Mouse (Mus musculus): ENCODE measurements at regions not wholly inside any gene's neighbourhood (a gene's known extent, or its start where the extent isn't known, plus 50 kb on each side); places are given as distances from the start of the nearest gene placed in this dataset.

GRCm38 (mm10) chr1:148901319-148902033, 1059.6 kb downstream of the Pla2g4a start:
- H3K4me1 ChIP-seq (ENCODE audit: control insufficient read depth, insufficient read depth, low read length) = no peaks in the 10 kb centered on the region
- H3K4me3 ChIP-seq (replicated peaks; ENCODE audit: low read length) = no peak overlapping the region
- no peaks in the 10 kb centered on the region for H3K9me3 ChIP-seq (ENCODE audit: control insufficient read depth, low read length)
- ATAC-seq (ENCODE audit: low FRiP score, low read depth) = no peak
- TF ChIP-seq POLR2A (IDR thresholded peaks at IDR 0.05; ENCODE audit: borderline replicate concordance, extremely low read depth, insufficient read depth, insufficient read length) = no peak
- 90% methylated on average over 2 of the region's 2 CpGs for WGBS
- H3K27ac ChIP-seq (replicated peaks; ENCODE audit: low read depth, low read length) = no peak overlapping the region
- DNase-seq (ENCODE audit: low spot score) = no peak
- H3K9ac ChIP-seq (ENCODE audit: low read depth, low read length, severe bottlenecking) = no peak overlapping the region
- H3K27me3 ChIP-seq (ENCODE audit: control insufficient read depth, insufficient read depth, low read length) = no peaks in the 10 kb centered on the region
- H3K4me2 ChIP-seq (replicated peaks; ENCODE audit: low read depth, low read length, severe bottlenecking) = no peak overlapping the region
- H3K36me3 ChIP-seq (ENCODE audit: control insufficient read depth, insufficient read depth, low read length) = no peaks in the 10 kb centered on the region

GRCm38 (mm10) chr1:148870788-148871187, 1090.3 kb downstream of the Pla2g4a start:
- no peak for TF ChIP-seq POLR2A (IDR thresholded peaks at IDR 0.05; ENCODE audit: borderline replicate concordance, extremely low read depth, insufficient read depth, insufficient read length)
- H3K9me3 ChIP-seq (ENCODE audit: control insufficient read depth, low read length) = no peaks in the 10 kb centered on the region

GRCm38 (mm10) chr1:148863582-148863981, 1097.5 kb downstream of the Pla2g4a start:
- TF ChIP-seq POLR2A (IDR thresholded peaks at IDR 0.05; ENCODE audit: borderline replicate concordance, extremely low read depth, insufficient read depth, insufficient read length) = no peak
- Histone ChIP-seq H3K9ac (ENCODE audit: low read depth, low read length, severe bottlenecking) (no peak overlapping the region), H3K36me3 (ENCODE audit: control insufficient read depth, insufficient read depth, low read length) (no peaks in the 10 kb centered on the region), H3K4me2 (replicated peaks; ENCODE audit: low read depth, low read length, severe bottlenecking) (no peak overlapping the region), H3K4me1 (ENCODE audit: control insufficient read depth, insufficient read depth, low read length) (no peaks in the 10 kb centered on the region), H3K27me3 (ENCODE audit: control insufficient read depth, insufficient read depth, low read length) (no peaks in the 10 kb centered on the region), H3K4me3 (replicated peaks; ENCODE audit: low read length) (no peak overlapping the region), H3K27ac (replicated peaks; ENCODE audit: low read depth, low read length) (no peak overlapping the region), H3K9me3 (ENCODE audit: control insufficient read depth, low read length) (no peaks in the 10 kb centered on the region)
- WGBS = 82% methylated on average over 2 of the region's 2 CpGs
- DNase-seq (ENCODE audit: low spot score) (no peak), ATAC-seq (ENCODE audit: low FRiP score, low read depth) (no peak)

More at GRCm38 (mm10) chr1:148870788-148871187, 1090.3 kb downstream of the Pla2g4a start:
- Histone ChIP-seq H3K4me3 (replicated peaks; ENCODE audit: low read length) (no peak overlapping the region), H3K9ac (ENCODE audit: low read depth, low read length, severe bottlenecking) (no peak overlapping the region), H3K4me2 (replicated peaks; ENCODE audit: low read depth, low read length, severe bottlenecking) (no peak overlapping the region), H3K36me3 (ENCODE audit: control insufficient read depth, insufficient read depth, low read length) (no peaks in the 10 kb centered on the region), H3K27ac (replicated peaks; ENCODE audit: low read depth, low read length) (no peak overlapping the region), H3K27me3 (ENCODE audit: control insufficient read depth, insufficient read depth, low read length) (no peaks in the 10 kb centered on the region), H3K4me1 (ENCODE audit: control insufficient read depth, insufficient read depth, low read length) (no peaks in the 10 kb centered on the region)
- ATAC-seq (ENCODE audit: low FRiP score, low read depth) (no peak), DNase-seq (ENCODE audit: low spot score) (no peak)
- 82% methylated on average over 1 of the region's 1 CpGs for WGBS

GRCm38 (mm10) chr1:148852990-148853389, 1108.1 kb downstream of the Pla2g4a start:
- no peak for DNase-seq (ENCODE audit: low spot score)
- no peaks in the 10 kb centered on the region for H3K9me3 ChIP-seq (ENCODE audit: control insufficient read depth, low read length)
- H3K4me1 ChIP-seq (ENCODE audit: control insufficient read depth, insufficient read depth, low read length) = no peaks in the 10 kb centered on the region
- no peak for ATAC-seq (ENCODE audit: low FRiP score, low read depth)
- no peaks in the 10 kb centered on the region for H3K27me3 ChIP-seq (ENCODE audit: control insufficient read depth, insufficient read depth, low read length)
- no peak for TF ChIP-seq POLR2A (IDR thresholded peaks at IDR 0.05; ENCODE audit: borderline replicate concordance, extremely low read depth, insufficient read depth, insufficient read length)
- no peak overlapping the region for H3K9ac ChIP-seq (ENCODE audit: low read depth, low read length, severe bottlenecking)
- no peak overlapping the region for H3K27ac ChIP-seq (replicated peaks; ENCODE audit: low read depth, low read length)
- 82% methylated on average over 1 of the region's 1 CpGs for WGBS
- H3K36me3 ChIP-seq (ENCODE audit: control insufficient read depth, insufficient read depth, low read length) = no peaks in the 10 kb centered on the region
- no peak overlapping the region for H3K4me3 ChIP-seq (replicated peaks; ENCODE audit: low read length)
- no peak overlapping the region for H3K4me2 ChIP-seq (replicated peaks; ENCODE audit: low read depth, low read length, severe bottlenecking)

GRCm38 (mm10) chr1:148846595-148846994, 1114.5 kb downstream of the Pla2g4a start:
- Histone ChIP-seq H3K4me2 (replicated peaks; ENCODE audit: low read depth, low read length, severe bottlenecking) (no peak overlapping the region), H3K4me3 (replicated peaks; ENCODE audit: low read length) (no peak overlapping the region), H3K36me3 (ENCODE audit: control insufficient read depth, insufficient read depth, low read length) (no peaks in the 10 kb centered on the region), H3K9me3 (ENCODE audit: control insufficient read depth, low read length) (no peaks in the 10 kb centered on the region), H3K9ac (ENCODE audit: low read depth, low read length, severe bottlenecking) (no peak overlapping the region), H3K4me1 (ENCODE audit: control insufficient read depth, insufficient read depth, low read length) (no peaks in the 10 kb centered on the region), H3K27me3 (ENCODE audit: control insufficient read depth, insufficient read depth, low read length) (no peaks in the 10 kb centered on the region), H3K27ac (replicated peaks; ENCODE audit: low read depth, low read length) (no peak overlapping the region)
- DNase-seq (ENCODE audit: low spot score) (no peak), ATAC-seq (ENCODE audit: low FRiP score, low read depth) (no peak)
- TF ChIP-seq POLR2A (IDR thresholded peaks at IDR 0.05; ENCODE audit: borderline replicate concordance, extremely low read depth, insufficient read depth, insufficient read length) = no peak
- WGBS = 85% methylated on average over 2 of the region's 2 CpGs

All from limb, embryonic 14.5 days (tissue).